In genomic region chr4:103214498-103214924, GRCm38 (mm10) we compare ENCODE assay signal across 8 mouse cellular contexts. TPM values are rescaled to one million over a fixed set of nuclear protein-coding genes. Genes with fewer than 3 reads are reported as not detected.
DNase-seq lines count a peak whose midpoint lies in the region; ATAC-seq and TF ChIP-seq lines count a peak whose summit lies in the region.

No protein-coding gene starts in this region.

- DNase-seq in cerebellum, adult 8-10 months: no peak
- peak; percentile 80 for DNase-seq in embryonic facial prominence, embryonic 14.5 days (ENCODE audit: low spot score)
- DNase-seq in heart, adult 8-10 months (ENCODE audit: low spot score): peak; percentile 63
- peak; percentile 65 for DNase-seq in kidney, adult 9 months
- peak; percentile 65 for DNase-seq in liver
- peak; percentile 72 for DNase-seq in midbrain, postnatal 0 days (ENCODE audit: low spot score)
- peak; percentile 73 to 78 for DNase-seq in spleen, postnatal 10 days (ENCODE audit: low spot score in 2 of 2)

- H3K9me3 ChIP-seq in embryonic facial prominence, embryonic 14.5 days (ENCODE audit: control insufficient read depth, low read length): no peaks in the 10 kb centered on the region
- no peaks in the 10 kb centered on the region for H3K9me3 ChIP-seq in midbrain, postnatal 0 days (ENCODE audit: low read length)

- peak overlapping the region; percentile 99 for H3K9ac ChIP-seq in embryonic facial prominence, embryonic 14.5 days (ENCODE audit: low read depth, low read length)
- H3K9ac ChIP-seq in midbrain, postnatal 0 days (replicated peaks; ENCODE audit: low read length, poor library complexity, severe bottlenecking): peak overlapping the region; percentile 99

- peaks cover 18% of the 10 kb centered on the region for H3K36me3 ChIP-seq in embryonic facial prominence, embryonic 14.5 days (ENCODE audit: control insufficient read depth, insufficient read depth, low read length)
- peaks cover 4% of the 10 kb centered on the region; the same call in 1 of the 2 replicates for H3K36me3 ChIP-seq in midbrain, postnatal 0 days (ENCODE audit: insufficient read depth, low read length)

- TF ChIP-seq CTCF in midbrain, postnatal 0 days (IDR thresholded peaks at IDR 0.05): no peak

- H3K4me2 ChIP-seq in embryonic facial prominence, embryonic 14.5 days (ENCODE audit: low read depth, low read length): peak overlapping the region; percentile 71
- peak overlapping the region; percentile 73 for H3K4me2 ChIP-seq in midbrain, postnatal 0 days (ENCODE audit: low read depth, low read length, poor library complexity, severe bottlenecking)

- H3K4me3 ChIP-seq in embryonic facial prominence, embryonic 14.5 days (ENCODE audit: low read depth, low read length): peak overlapping the region; percentile 97
- H3K4me3 ChIP-seq in midbrain, postnatal 0 days (ENCODE audit: low read depth, low read length): peak overlapping the region; percentile 86

- peak; percentile 78 for ATAC-seq in cerebellum, adult (ENCODE audit: insufficient number of reproducible peaks, low FRiP score, low TSS enrichment)
- peak; percentile 46; the same call in 1 of the 2 replicates for ATAC-seq in embryonic facial prominence, embryonic 14.5 days (ENCODE audit: low read depth)
- ATAC-seq in midbrain, postnatal 0 days (ENCODE audit: low FRiP score): peak; percentile 78

- no peaks in the 10 kb centered on the region for H3K27me3 ChIP-seq in embryonic facial prominence, embryonic 14.5 days (replicated peaks; ENCODE audit: control insufficient read depth, insufficient read depth, low read length)
- H3K27me3 ChIP-seq in midbrain, postnatal 0 days (ENCODE audit: insufficient read depth, low read length): no peaks in the 10 kb centered on the region

- peak overlapping the region; percentile 99 for H3K27ac ChIP-seq in embryonic facial prominence, embryonic 14.5 days (replicated peaks; ENCODE audit: low read depth, low read length)
- H3K27ac ChIP-seq in midbrain, postnatal 0 days (ENCODE audit: low read depth, low read length): peak overlapping the region; percentile 99

- 0% methylated on average over 18 of the region's 48 CpGs for WGBS in embryonic facial prominence, embryonic 14.5 days
- WGBS in midbrain, postnatal 0 days: under 1% methylated on average over 44 of the region's 48 CpGs

- H3K4me1 ChIP-seq in embryonic facial prominence, embryonic 14.5 days (ENCODE audit: control insufficient read depth, insufficient read depth, low read length): peaks cover 13% of the 10 kb centered on the region
- peaks cover 3% of the 10 kb centered on the region; the same call in 1 of the 2 replicates for H3K4me1 ChIP-seq in midbrain, postnatal 0 days (ENCODE audit: insufficient read depth, low read length)

RNA-seq across cellular contexts. Expression of gene Slc35d1, which starts 0.5 kb away (rescaled TPM):
- polyA plus RNA-seq in embryonic facial prominence, embryonic 14.5 days (2014; fragmentation: Nextera tagmentation; extraction: Ambion mirVana): 13.4 and 13.8 TPM in 2 replicates
- total RNA-seq in heart, adult 8-10 months (2022): 1 to 10 TPM; 6.6 to 9.8 (median 8.6) TPM
- total RNA-seq in midbrain, postnatal 0 days (2014; rRNA removed): 2.7 and 4.3 TPM in 2 replicates
- 4.7 and 5.0 TPM in 2 replicates for polyA plus RNA-seq in midbrain, postnatal 0 days (2015; fragmentation: Nextera tagmentation; extraction: Ambion mirVana)
